Mouse (Mus musculus) lung, postnatal 36 days (tissue): Measurements from ENCODE around the gene Vrtn.

ENCODE experiments used
- DNase-seq: peaks from one replicate; pipeline ENCODE4 v3.0.0; 2022; ENCODE audit warnings: mixed read lengths

The Vrtn gene

GRCm38 (mm10) chr12:84691347-84691746 is 50.5 kb downstream of the Vrtn start:
- no peak for DNase-seq

GRCm38 (mm10) chr12:84692141-84692540 is 51.3 kb downstream of the Vrtn start:
- no peak for DNase-seq

- DNase-seq: peak; percentile 60
Measured at GRCm38 (mm10) chr12:84698319-84699081, 57.7 kb downstream of the Vrtn start, which contains the start of gene Syndig1l. TSS of gene Syndig1l (minus strand) at chr12:84698831.
